Mouse (Mus musculus) spleen, postnatal 14 days (tissue): ENCODE measurements at regions not wholly inside any gene's neighbourhood (a gene's known extent, or its start where the extent isn't known, plus 50 kb on each side); places are given as distances from the start of the nearest gene placed in this dataset.

ENCODE experiments used
- DNase-seq, 2 experiments: peaks; one replicate each; pipeline ENCODE4 v3.0.0; 2021 to 2022; ENCODE audit warnings: low spot score in 2 of 2

DNA sequence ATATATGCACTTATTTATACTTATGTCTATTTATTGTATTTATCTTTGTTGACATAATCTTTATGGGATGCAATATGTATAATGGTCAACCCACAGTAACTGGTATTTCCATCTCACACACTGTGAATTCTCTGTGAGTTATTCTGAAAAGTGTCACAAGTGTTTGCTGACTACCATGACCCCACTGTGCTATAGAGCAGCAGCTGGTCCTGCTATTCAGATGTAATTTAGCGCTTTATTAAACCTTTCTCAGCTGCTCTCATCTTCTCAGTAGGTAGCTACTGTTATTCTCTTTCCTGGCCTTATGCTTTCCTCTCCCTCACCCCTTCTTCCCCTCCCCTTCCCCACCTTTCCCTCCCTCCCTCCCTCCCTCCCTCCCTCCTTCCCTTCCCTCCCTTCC is 296.0 kb upstream of the Dusp10 start:
- no peak for DNase-seq

DNA sequence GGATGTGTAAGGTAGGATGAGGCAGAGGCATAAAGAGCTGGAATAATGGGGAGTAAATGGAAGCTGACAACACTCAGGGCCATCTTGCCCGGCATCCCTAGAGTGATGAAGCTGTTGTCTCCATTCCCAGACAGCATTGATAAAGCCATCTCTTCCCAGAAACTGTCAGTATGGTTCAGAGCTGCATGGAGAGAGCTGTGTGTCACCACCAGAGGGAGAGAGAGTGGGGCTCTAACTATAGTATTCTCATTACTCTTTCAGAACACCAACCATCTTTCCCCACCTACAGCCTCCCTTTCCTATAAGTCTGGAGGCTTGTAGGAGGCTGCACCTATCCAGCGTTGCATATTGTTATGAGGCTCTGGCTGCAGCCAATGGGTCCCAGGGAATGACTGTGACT is 264.0 kb upstream of the Dusp10 start:
- no peak for DNase-seq

DNA sequence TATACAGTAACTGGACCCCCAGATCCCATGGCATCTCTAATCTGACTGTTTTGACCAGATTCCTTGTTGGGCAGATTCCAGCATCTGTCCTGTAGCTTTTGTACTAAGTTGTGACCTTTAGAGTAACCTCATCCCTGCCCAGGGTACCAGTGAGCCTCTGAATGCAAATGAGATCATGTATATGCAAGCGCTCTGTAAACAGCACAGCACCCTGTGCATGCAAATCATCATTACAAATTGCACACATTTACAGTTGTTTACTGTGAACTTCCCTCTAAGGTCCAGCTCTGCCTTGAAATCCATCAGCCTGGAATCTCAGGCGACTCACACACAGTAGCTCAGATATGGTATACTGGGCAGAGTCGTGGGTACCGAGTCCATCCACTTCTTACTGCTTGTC is 258.6 kb upstream of the Dusp10 start:
- no peak for DNase-seq

DNA sequence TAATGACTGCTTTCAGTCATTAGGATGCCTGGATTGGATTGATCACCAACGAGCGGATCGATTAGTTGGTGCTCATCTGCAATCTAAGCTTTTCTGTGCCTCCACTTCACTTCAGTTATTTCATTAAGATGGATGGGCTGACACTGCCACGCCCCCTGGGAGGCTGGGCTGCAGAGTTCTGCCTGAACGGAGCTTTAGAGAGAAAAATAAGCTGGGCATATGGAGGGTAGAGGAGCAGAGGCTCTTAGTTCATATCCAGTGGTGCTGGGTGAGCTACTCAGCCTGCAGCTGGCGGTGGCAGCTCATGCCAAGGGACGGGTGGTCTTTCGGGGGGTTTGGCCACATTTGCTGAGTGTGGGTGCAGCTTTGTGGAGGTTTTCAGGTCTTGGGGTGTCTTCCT is 256.4 kb upstream of the Dusp10 start:
- DNase-seq: no peak

DNA sequence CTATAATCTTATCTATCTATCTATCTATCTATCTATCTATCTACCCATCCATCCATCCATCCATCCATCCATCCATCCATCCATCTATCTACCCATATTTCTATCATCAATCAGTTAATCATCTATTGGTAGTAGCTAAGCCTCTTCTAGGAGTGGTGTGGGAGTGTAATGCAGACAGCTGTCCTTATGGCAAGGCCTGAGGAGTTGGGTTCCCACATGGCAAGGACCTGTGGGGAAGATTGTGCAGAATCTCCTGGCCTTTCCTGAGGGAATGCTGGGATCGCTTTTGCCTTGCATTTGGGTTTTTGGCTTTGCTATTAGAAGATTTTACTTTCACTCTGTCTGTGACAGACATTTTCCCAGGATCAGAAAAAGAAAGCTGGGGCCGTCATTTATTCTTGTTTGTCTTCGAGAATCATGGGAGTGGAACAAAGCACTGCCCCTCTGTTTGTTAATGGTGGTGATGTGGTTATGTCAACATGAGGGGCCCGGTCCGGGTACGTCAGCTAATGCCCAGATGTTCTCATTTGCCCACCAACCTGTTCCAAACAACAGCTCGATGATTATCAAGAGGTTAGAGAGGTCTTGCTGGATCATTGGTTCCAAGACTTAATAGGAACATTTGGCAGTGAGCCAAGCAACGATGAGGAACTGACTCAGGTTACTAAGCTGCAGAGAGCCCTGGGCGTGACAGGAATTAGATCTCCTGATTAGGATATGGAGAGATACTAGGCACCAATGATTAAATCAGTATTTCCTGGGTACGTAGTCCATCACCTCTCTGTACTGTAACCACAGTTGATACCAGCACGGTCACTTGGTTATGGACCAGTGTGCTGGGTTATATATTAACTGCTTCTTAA is 249.0 kb upstream of the Dusp10 start:
- DNase-seq: no peak

DNA sequence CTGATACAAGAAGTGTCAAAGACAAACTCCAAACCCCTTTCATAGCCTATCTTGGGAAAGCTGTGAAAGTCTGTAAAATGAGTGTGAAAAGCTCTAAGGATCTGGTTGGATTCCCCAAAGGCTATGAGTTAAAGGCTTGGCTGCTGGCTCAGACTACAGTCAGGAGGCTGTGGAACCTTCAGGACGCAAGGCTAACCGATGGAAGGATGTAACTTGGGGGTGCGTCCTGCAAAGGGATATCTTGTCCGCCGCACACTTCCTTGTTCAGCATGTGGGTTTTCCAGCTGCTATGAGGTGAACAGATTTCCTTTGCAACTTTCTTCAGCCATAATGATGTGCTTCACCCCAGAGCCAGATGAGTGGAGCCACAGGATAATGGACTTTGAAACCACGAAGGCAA is 240.3 kb upstream of the Dusp10 start:
- no peak for DNase-seq

DNA sequence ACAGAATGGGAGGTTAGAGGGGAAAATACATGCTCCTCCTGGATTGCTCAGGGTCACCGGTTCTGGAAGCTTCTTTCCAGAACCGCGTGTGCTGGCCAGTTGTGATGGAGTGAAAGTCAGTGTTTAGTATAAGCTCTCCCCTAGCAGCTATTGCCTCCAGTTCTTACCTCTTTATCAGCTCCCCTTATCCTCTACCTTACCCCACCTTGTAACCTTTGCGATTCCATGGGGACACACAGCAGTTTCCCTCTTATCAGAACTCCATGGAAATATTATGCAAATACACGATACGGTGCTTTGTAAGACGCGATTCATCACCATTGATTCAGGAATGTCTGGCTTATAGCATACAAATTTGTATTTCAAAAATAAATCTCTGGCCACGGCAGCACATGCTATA is 232.9 kb upstream of the Dusp10 start:
- DNase-seq: no peak

DNA sequence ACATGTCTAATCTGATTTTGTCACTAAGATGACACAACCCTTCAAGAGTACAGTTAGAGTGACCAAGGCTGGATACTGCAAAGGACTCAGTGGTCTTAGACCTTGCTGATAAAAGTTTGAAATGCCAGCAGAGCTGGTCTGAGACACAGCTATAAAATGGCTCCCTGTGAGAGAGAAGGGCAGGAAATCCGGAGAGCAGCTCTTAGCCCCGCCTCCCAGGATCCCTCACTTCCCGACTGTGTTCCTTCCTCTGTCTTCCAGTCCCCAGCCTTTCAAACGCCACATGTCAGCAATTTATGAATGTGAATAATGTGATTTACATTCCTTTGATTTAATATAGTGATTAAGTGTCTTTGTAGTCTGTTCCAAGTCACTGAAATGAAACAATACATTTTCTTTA is 232.3 kb upstream of the Dusp10 start:
- DNase-seq: no peak

DNA sequence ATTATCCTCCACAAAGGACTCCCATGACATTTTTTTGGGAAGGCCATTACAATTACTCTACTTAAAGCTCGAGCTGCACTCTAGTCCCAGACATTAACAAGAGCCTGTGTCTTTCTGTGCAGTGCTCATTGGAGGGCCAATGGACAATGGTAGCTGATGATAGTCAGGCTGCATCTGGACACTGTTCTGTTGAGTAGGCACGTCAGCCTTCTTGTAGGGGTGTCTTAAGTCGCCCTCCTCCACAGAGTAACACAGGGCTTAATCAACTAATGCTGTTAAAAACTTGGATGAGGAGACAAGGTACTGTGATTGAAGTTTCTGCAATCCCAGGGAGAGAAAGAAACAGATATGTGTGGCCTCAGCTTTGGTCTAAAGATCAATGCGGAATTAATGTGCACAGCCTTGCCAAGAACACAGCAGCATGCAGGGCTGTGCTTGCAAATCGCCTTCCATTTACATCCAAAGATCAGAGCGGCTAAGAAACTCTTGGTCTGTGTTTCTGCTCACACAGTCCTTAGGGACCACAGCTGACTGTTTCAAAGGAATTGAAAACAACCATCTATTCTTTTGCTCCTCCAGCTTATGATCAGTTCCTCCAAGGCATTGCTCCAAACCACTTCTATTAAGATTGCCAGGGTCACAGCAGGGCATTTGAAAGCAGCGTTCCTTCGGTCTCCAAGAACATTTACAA is 229.5 kb upstream of the Dusp10 start:
- no peak for DNase-seq

DNA sequence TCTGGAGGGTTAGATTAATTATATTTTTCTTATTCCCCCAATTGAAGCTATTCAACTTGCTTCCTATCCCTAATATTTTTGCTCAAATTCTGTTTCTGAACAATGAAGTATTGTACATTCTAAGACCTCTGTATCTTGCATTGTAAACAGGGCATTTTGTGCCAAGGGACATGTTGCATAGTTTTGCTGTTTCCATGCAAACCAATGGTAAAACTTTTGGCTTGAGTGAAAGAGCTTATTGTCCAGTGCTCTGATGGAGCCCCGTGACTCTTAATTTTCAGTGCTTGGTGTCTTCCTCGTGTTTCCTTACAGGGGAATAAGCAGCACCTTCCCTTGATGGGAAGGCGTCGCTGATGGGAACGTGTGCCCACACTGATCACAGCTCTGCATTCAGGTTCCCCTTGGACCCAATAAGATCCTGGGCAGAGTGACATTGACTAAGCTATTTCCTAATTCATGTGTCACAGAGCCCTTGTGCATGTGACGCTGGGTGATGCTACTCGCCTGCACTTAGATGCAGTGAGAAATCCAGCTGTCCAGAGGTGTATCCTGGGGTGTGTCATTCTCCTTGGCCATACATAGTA is 220.8 kb upstream of the Dusp10 start:
- DNase-seq: no peak

DNA sequence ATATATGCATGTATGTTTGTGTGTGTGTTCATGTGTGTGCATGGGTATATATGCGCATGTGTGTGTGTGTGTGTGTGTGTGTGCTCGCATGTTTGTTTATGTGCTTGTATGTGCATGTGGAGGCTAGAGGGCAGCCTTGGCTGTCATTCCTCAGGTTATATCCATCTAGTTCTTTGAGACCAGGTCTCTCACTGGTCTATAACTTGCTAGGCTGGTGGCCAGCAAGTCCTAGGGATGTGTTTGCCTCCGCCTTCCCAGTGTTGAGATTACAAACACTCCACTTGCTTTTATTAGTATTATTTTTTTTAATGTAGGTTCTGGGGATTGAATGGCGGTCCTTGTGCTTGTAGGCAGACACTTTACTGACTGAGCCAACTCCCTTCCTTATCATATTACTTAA is 219.8 kb upstream of the Dusp10 start:
- DNase-seq: no peak

DNA sequence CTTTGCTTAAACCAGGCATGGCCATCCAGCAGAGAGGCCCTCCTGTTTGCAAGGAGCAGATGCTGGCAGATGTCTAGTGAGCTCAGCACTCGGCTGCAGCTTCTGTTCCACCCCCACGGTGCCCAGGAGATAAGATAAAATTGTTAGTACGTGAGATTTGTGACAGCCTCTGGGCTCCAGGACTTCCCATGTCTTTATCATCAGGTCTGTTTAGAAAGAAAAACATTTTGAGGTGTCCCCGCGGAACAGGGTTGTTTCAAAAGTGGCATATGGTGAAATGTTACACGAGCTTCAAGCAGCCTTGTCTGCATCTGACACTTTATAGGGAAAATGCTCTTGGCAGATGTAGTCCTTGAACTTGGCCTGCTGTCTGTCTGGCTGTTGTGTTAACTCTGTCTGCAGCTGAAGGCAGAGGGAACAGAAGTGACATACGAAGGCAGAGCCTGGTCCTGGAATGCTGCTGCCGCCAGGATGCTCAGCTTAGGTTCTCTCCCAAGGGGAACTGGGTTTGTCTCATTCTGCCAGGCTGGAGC is 219.1 kb upstream of the Dusp10 start:
- DNase-seq: no peak

DNA sequence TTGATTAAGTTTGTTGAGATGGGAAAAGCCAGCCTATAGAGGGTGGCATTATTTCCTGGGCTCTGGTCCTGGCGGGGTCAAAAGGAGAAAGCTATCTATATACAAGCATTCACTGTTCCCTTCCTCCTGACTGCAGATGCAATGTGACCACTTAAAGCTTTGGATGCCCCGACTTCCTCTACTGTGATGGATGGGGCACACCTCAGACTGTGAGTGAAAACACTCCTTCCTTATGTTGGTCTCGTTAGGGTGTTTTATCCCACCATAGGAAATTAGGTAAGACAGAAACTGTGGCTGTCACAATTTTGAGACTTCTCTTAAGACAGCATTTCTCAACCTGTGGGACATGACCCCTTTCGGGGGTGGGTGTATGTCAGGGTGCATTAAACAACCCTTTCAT is 210.8 kb upstream of the Dusp10 start:
- DNase-seq: no peak

DNA sequence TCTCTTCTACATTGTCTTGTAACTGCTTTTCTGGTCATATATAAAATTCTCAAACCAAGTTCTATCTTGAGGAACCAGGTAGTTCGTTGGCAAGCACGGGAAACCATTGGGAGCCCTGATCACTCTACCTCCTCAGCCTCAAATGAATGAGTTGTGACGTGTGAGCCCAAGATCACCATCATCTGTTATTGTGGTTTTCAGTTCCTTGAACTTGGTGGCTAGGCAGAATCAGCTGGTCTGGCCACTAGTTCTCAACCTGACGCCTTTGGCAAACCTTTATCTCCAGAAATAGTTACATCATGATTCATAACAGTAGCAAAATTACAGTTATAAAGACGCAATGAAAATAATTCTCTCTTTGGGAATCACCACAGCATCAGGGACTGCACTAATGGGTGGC is 209.7 kb upstream of the Dusp10 start:
- no peak for DNase-seq

DNA sequence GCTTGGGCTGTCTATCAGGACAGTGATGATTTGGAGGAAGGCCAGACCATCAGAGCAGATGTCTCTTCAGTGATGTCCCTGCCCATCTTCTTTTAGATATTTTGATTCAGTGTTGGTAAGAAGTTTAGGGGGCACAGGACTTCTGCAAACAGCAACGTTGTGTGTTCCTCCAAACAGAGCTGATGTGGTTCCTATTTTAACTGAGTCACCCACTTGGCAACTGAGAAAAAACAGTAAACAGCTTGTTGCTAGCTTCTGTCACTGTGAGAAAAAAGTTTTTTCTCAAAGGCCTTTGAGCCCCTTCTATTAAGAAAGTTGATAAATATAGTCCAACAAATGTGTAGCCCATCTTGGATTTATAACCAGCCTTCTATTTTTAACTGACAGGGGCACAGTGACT is 209.3 kb upstream of the Dusp10 start:
- no peak for DNase-seq

DNA sequence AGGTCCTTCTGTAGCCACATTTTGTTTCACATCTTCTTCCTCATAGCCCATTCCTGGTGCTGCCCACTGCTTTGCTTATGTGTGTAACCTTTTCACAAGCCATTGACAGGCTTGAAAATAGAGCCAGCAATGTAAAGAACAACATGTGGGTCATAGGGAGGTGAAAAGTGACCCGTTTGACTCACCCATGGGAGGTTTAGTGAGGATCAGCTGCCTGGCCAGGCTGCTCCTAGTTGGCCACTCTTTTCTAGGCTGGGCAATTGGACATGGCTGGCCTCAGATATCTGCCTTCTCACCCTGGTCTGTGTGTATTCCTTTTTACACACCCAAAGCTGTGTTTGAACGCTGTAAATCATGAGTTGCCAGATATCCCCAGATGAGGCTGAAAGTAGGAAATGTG is 208.8 kb upstream of the Dusp10 start:
- DNase-seq: no peak

DNA sequence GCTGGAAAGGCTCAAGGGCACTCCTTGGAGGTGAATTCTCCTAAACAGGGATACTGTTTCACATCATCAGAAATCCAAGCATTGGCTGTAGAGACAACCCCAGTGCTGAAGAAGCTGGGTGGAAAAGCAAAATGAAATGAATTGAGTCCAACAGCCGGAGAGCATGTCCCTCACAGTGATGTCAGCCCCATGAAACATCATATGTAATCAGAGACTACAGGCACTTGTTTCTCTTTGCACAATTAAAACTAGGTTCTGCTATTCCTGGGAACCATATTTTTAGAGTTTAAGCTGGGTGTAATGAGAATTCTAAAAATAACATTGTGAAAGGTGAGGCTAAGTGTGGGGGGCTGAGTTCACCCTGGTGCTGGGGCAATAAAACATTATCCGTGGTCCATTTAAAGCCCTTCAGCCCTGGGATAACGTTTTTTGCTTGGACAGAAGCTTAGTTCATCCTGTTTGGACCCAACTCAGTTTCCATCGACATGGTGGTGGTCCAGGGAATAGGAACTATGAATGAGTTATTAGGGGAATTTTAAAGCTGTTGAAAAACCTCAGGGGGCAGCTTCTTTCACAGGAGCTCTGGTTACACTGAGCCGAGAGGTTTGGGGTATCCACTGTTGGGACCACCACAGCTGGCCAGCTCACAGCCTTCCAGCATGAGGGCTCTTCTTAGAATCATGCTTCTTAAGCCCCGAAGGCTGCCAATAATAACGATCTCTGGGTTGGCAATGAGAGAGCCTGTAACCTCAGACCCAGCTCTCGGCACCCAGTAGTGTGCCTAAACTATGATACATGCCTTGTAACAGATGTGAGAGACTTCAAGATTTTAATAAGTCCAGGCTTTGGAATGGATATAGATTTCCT is 206.0 kb upstream of the Dusp10 start:
- DNase-seq: no peak

DNA sequence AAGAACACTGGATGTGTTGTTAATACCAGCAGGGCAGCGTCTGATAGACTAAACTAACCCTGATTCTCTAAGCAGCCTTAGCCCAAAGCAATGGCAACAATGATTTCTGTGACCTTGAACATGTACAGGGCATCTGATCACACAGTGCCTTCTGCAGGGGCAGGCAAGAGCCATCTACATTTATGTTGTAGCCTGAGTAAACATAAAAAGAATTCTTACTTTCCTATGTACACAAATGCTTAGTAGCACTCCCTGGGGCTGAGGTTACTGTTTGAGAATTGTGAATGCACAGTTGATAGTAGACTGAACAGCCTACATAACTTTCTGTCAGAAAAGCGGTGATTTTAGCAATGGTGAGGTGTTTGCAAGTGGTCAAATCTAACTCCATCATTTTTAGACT is 204.9 kb upstream of the Dusp10 start:
- no peak for DNase-seq

DNA sequence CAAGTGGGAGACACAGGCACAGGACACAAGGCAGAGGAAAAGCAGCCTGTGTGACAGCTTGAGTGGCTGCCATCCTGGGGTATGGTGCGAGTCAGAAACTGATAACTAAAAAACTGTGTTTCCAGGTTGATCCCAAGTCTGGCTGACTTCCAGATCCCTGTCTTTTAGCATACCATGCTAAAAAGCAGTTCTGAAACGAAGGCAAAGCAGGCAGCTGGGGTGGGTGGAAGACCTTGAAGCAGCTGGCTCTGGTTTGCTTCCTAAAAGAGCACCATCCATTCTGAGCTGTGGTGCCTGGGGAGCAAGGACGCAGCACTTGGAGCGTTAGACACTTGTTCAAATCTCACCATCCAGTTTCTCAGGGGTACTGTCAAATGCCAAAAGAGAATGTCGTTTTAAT is 192.5 kb upstream of the Dusp10 start:
- no peak for DNase-seq

DNA sequence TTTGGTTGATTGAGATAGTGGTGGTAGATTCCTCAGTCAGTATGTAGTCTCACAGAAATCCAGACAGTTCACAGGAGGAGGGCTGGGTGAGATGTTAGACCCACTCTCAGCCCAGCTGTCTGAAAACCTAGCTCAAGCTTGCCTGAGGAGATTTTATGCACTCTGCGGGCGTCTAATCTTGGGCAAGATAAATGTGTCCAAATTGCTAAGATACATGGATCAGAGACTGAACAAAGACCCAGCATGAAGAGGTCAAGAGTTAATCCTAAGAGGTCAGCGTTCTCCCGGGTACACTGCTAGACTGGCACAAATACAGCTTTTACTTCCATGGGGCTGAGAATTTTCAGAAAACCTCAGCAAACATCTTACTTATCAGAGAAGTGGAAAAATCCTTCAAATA is 186.8 kb upstream of the Dusp10 start:
- no peak for DNase-seq

DNA sequence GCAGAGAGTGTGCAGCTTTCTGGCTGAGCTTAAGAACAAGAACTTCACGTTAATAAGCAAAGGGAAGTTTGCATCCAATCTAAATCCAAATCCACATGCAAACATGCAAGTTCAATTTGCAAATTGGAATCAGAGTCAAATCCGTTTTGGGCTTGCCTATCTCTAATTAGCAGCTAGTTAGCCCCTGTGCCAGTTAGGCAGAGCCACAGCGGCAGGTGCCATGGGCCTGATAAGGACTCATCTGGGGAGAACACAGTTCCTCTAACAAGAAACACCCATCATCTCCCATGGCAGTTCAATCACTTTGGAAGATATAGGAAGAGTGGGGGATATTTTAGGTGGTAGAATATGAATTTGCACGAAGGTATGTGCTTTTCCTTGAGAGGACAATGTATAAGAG is 168.0 kb upstream of the Dusp10 start:
- no peak for DNase-seq
